Mouse (Mus musculus) frontal cortex, postnatal 10 days (tissue): ENCODE results near the gene Hoxa13.

Experiments used
- DNase-seq, 2 experiments: peaks; one replicate each; pipeline ENCODE4 v3.0.0; 2022; ENCODE audit warnings: low spot score in 2 of 2, mixed read lengths in 1 of 2

The Hoxa13 gene

DNA sequence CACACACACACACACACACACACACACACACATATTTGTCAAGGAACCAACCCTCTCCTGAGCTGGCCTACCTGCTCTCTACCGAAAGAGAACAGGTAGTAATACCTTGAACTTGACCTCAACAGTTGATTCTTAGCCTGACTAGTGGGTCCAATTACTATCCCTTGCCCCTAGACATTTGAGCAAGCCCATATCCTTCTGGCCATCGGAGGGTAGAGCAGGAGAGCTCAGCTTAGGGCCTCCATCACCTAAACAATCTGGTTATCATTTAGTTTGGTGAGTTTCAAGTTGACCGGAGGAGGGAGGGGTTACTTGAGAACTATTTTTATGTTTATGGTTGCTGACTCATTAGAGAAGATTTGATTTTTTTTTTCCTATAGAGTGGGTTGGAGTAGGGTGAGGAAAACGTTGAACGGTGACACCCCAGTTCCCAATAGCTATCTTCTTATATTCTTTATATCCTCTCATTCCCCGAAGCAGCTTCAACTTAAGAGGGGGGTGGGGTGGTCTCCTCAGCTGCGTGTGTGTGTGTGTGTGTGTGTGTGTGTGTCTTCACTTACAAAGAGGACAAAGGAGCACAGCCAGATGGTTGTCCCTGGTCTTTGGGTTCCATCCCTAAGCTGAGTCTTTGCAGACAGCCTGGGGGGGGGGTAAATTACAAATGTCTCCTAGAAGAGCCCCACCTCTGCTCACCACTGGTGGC lies 9.4 kb downstream of the Hoxa13 start:
- DNase-seq = no peak

DNA sequence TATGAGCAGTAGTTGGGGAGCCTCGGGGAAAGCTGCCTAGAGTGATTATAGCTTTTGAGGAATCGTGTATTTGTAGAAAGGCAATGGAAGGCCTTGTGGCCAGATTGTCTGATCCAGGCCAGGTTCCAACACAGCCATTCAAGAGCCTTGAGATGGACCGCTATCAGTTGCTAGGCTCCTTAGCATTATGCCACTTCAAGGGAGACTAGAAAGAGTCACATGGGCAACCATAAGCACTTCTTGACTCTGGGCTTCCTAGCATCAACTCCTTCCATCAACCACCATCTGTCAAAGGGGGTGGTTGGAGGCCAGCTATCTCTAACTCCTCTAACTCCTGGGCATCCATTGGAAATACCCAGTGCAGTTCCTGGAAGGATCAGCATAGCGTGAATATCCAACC lies 10.9 kb downstream of the Hoxa13 start:
- no peak for DNase-seq

DNA sequence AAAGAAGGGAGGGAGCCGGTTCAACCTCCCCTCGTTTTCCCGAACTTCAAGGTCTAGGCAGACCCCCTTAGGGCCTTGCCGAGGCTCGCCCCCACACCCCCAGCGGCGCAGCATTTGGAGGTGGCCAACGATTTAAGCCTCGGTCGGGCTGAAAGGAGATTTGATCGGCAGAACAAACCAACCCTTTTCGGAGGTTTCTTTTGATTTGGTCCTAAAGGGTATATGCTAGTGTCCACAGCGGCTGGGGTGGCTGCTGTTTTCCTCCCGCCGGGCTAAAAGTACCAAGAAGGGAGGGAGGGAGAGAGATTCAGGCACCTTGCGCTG lies 11.3 kb downstream of the Hoxa13 start:
- DNase-seq = no peak

DNA sequence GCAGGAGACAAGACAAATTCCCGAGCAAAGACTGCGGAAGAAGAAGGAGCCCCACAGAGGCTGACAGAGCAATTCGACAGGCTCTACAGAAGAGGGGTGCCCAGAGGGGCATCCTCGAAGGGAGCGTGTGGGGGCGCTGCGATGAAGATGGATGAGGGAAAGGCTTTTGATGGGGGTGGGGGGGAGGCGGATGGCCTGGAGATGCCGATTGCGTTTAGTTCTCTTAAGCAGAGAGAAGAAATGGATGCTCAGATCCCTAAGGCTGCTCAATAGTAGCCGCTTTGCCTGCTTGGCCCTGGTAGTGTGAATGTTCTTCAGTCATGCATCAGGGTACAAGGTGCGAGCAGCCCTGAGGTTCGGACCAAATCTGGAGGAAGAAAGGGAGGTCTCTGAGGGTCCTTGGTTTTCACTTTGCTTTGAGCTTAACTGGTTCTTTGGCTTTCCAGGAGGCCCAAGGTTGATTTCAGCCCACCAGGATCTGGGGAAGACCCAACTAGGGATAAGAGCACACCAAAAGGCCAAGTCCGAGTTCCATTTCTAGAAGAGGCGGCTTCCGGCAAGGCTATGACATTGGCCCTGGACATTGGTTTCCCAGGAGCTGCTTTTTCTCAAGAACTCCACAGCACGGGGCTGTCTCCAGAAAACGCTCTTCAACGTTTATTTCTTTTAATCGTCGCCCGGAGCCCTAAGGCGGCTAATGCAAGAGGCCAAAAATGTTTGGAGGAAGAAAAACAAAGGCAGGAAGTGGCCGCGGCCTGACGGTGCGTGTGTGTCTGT lies 11.9 kb downstream of the Hoxa13 start:
- DNase-seq = no peak

DNA sequence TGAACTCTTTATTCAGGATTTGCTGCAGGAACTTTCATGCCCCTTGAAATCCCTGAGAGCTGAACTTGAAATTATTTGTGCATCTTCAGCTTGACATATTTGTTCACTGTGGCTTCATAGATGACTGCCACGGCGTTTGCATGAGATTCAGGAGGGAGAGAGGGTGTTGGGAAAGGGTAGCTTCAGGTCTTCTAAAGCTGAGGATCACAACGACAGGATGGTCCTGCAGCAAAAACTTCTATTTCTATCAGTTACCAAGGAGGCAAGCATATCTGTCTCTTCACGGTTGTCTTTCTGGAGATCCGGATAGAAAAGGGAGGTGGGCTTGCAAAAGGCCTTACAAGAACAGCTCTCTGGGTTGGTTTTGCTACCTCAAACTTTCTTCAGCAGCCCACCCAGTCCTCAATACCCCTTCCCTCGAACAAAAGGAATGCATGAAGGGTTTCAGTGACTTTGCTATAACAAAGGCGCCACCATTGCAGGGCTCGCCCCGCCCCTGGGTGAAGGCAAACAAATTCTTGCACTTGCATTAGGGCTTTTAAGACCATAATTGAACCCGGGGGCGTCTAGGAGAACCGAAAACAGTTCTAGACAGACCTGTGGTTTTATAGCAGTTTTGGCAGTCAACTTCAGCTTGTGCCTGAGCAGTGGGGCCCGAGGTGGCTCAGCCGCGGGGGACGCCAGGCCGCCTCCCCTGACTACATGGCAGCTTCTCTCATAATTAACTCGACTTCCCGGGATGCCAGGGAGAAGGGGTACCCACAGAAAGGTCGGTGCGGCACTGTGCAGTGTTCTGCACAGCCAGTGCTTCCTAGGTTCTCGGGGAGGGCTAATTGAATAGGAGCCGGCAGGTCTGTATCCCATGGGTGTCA lies 12.7 kb downstream of the Hoxa13 start:
- DNase-seq = no peak

DNA sequence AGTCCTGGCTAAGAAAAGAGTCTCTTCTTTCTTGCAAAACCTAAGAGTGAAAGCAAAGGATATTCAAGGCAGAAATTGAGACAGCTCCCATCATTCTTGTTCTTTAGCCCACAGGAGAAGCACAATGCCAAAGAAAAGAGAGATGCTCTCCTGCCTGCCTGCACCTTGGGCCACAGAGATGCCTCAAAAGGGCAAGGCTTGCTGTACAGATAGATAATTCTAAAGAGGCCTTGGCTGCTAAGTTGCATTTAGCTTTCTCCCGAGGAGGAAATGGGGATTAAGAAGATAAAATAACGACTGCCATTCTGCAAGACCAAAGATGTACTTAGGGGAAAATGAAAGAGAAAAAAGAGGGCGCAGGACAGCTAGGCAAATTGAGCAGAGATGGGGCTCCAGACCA lies 13.8 kb downstream of the Hoxa13 start:
- DNase-seq = no peak

DNA sequence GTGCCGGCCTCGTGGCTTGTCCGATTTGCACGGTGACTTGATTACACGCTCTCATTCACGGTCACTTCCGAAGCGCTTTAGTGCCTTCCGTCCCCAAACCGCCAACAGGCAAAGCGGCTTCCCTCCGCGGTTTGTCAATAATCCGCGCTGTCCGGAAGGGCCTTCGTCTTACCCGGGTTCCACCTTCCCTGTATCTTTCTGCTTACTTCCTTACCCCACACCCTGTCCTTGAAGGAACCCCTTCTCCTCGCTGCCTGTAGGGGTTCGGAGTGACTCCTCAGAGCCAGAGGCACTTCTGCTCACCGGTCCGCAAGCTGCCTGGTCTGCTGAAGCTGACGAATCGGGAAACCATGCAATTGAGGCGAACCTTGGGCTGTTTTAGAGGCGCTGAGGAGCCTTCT lies 14.3 kb downstream of the Hoxa13 start:
- DNase-seq = no peak

DNA sequence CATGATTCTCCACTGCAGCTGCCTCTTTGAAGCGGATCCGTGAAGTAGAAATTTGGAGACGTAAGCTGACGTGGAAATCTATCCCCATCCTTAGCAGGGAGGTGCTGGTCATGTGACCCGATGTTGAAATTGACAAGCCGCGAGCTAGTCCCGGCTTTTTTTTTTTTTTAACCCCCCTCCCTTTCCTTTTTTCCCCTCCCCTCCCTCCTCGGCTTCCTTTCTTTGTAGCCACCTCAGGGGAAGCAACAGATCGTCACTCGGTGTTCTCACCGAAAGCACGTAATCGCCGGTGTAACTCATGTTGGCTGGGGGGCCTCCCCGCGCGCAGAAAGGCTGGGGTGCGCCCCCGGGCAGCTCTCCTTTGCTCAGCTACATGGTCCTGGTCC lies 14.9 kb downstream of the Hoxa13 start, which contains the start of gene Hoxa11:
Hoxa11 (minus strand) TSS at position 54 of the 386 bp plus-strand sequence.
- DNase-seq = no peak

DNA sequence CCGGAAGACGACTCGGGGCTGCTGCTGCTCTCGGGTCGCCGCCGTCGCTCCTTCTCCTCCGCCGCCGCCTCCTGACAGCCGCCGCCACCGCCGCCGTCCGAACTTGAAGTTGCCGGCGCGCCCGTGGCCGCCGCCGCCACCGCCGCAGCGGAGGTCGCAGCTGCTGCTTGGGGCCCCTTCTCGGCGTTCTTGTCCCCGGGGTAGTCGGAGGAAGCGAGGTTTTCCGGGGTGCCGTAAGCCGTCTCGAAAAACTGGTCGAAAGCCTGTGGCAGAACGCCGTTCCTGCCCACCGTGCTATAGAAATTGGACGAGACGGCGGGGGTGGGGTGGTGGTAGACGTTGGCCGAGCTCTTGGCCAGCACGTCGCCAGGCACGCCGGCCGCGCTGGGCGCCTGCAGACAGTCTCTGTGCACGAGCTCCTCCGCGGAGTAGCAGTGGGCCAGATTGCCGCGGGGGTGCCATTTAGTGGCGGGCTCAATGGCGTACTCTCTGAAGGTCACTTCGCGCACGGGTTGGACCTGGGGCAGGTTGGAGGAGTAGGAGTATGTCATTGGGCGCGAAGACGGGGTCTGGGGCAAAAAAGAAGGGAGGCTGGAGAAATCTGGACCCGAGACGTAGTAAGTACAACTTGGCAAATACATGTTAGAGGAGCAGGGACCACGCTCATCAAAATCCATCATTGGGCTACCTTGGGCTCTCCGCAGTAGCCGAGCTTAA lies 15.5 kb downstream of the Hoxa13 start:
- DNase-seq = no peak

DNA sequence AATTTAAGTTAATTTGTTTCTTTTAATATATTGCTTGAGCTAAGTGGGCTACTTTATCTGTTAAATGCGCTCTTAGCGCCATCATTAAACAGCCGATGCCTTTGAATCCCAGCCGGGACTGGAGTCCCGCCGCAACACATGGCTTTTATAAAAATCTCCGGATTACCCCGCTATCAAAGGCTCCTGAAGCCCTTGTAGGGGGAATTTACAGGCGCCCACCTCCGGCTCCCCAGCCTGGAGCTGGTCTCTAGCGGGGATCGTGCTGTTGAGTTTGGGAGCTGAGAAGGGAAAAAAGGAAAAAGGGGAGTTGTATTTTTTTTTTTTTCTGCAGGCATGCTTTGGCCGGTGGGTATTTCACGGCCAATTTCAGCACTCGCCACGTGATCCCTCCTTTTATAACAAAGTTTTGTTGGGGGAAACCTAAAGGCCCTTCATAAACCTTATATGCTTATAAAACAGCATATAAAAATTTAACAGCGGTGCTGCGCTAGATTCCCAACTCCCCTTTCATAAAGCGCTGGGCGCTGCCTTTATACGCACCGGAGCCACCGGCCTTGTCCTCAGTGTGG lies 16.1 kb downstream of the Hoxa13 start:
- no peak for DNase-seq

DNA sequence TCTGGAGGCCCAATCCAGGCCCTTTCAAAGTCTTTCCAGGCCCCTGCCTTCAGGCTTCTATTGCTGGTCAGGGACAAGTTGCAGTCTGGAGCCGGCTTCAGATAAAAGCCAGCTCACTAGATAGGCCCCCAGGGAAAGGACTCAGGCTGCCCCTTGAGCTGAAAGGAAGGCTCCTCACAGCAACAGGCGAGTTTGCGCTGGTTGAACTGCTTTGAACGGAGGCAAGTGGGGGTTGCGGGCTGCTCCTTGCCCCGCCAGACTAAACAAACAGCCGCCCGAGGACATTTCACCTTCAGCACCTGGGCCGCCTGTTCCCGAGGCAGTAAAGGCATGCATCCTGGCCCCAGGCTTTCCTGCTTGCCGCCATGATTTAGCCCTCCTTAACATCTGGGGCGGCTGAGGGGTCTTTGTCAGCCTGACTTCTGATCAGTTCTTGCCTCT lies 17.0 kb downstream of the Hoxa13 start:
- no peak for DNase-seq

DNA sequence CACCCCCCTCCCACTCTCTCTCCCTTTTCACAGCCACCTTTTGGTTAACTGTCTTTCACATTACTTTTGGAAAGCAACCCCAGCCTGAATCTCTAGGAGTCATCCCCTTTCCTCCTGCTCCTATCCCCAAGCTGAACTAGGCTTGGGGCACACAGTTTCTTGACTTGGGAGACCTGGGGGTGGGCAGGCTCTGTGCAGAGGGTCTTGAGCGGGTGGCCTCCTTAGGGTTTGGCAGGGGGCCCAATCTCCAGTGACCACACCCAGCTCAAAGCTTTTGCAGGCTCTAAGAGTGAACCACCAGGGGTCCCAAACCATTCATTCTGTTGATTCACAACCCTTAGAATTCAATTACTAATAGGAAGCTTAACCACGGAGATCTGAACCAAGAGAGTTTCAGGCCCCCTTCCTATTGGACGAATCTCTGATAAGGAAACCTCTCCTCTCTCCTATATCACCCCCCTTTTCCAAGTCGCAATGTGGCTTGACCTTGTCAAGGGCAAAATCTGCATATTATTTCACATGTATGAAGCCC lies 17.8 kb downstream of the Hoxa13 start:
- no peak for DNase-seq

DNA sequence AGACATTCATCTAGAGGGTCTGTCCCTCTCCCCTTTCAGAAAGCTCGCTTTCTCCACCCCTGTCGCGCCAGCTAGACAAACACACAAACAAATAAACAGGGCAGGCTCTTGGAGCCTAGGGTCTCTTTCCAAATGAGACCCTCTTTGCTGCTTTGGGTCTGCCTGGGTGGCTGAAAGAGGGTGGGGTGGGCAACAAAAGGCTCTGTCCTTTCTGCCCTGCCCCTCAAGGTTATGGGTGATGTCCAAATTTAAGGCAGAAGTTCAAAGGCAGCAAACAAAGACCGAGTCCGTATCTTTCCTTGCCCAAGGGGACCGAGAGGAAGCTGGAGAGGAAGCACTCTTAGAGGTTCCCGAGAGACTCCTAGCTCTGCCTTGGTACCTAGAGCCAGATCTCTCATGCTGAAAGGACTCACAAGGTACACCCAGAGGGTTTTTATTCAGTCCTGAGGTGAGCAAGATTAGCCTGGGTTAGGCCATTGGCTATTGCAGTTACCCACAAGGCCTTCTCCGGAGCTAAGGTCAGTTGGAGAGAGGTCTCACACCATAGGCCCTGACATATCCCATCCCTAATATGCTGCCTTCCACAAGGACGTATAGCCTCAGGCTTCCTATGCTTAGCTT lies 19.6 kb downstream of the Hoxa13 start:
- no peak for DNase-seq

DNA sequence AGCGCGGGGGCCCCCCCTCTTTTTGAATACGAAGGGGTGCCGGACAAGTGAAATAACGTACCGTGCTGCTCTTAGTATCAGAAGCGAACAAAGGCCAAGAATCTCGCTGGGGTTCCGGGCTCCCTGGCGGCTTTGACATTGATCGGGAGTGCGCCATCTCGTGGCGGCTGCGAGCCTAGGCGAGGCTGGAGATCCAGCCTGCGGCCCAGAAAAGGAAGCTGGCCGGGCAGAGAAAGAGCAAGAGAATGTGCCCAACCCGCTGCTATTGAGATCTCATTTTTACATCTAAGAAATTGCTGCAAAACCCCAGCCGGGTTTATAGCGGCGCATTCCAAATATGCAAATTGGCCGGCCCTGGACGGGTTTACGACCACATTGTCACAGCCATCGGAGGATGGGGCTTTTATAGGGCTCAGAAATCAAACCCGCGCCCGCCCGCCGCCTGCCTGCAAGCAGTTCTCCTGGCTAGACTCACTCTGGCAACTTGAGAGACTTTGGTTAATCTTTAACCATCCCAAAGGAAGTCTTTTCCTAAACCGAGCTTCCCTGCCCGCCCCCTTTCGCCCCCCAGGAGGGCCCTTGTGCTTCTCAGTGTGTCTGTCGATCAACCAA lies 20.2 kb downstream of the Hoxa13 start, which contains the start of gene Hoxa10:
Hoxa10 (minus strand) TSS at position 466 of the 612 bp plus-strand sequence.
- no peak for DNase-seq

DNA sequence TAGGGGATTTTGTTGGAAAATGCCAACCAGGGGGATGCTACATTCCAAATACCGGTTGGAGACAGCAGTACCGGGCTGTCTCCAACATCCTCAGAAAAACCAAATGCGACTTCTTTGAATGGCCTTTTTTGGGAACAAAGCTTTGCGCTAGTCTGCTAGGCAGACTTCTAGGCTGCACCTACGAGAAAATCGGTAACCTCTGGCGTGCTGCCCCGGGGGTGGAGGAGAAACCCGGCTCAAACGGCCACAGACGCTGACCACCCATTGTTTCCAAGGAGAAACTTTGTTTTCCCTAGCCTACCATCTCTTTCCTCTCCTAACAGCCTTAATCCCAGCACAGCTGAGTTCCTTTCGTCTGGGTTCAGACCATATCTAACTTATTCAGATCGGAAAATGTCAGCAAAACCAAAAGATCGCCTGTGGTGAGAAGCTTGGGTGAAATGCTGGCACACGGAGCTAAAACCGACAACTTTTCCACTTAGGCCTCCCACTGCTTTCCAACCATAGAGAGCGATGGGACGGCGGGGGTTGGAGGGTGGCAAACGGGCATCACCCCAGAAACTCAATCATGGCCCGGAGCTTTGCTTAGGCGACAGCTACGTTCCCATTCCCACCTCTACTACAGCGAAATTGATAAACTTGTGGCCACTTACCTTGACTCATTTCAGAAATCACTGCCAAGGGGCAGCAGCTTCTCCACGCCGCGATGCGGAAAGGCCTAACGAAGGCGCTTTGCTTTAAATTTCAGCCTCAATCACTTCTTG lies 20.9 kb downstream of the Hoxa13 start:
- no peak for DNase-seq

DNA sequence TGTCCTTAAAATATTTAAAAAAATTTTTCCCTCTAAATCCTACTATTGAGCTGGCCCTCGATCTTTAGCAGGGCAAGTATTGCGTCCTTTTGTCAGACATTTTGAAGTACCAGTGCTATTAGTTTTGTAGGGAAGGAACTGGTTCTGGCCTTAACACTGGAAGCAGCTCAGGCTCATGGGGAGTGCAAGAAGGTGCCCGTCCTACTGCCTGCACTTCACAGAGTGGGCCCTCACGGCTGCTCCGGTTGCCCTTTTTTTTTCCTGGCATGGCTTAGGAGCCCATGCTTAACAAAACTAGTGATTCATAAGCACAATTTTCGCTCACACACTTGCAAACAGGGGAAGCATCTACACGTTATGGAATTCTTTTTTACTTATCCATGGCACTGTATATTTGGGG lies 21.7 kb downstream of the Hoxa13 start:
- DNase-seq = no peak

DNA sequence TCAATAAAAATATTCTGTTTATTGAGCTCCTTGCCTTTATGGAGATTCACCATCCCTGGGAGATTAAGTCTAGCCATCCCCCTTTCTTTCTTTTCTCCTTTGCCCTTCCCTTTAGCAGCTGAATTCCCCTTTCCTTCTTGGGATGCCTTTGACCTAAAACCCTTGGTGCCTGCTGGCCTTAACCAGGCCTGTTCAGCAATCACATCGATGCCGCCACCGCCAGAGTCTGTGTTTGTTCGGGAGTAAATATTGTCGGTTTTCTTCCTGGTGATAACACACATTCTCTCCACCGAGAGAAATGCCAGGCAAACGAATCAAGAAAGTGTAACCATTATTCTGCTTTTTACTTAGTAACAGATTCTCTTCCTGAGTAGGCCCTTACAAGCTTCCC lies 22.5 kb downstream of the Hoxa13 start:
- DNase-seq = no peak

DNA sequence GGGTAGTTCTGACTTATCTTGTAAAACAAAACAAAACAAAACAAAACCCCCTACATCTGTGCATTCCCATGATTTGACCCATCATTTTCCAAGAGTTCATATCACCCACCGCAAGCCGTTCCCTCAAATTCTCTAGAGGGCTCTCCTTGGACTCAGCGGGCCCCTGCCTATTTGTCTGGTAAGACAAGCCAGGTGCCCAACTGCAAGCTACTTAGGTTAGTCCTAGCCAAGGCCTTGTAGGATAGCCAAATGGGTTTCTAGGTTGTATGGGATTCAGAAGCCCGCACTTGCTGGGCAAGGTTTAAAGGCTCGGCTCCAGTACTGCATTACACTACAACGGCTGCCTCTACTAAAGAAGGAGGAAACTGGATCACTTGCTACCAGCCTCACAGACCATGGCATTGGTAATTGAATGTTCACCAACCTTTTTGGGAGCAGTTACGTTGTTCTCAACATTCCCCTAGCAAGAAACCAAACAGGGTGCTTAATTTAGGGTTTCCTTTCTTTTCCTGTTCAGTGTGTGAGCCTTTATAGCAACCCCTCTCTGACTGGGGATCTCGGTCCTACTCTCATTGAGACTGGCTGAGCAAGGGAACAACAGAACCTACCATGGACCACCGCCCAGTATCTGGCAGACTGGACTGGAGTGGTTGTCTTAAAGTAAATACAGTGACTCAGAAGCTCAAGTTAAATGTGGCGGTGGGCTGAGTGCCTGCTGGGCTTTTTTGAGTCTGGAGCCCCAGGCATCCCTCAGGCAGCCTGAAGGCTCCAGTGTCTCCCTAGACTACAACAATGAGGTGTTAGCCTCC lies 23.1 kb downstream of the Hoxa13 start:
- no peak for DNase-seq

DNA sequence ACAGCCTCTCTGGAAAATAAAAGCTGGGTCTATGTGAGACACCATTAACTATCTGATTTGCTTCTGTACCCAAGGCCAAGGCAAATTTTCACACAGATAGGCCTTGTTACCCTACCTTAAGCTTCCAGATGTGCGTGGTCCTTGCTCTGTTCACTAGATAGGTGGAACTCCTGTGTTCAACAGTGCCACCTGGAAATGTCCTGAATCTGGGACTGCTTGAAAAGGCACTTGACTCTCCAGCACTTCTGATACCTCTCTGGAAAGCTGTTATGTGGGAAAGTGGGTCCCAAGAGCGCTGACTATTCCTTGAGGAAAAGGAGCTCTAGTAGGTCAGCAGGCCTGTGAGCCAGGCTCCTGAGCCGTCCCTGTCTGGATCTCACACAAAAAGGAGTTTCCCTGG lies 23.9 kb downstream of the Hoxa13 start:
- DNase-seq = no peak
